Mouse (Mus musculus): ENCODE measurements around the gene Pyroxd1.
A peak's percentile ranks its signal among the peaks of the same experiment; 100 is the strongest.

The Pyroxd1 gene

GRCm38 (mm10) chr6:142378576-142379330 lies 33.3 kb downstream of the Pyroxd1 start:
- DNase-seq, result no peak

- no peak for DNase-seq
These were observed 34.5 kb downstream of the Pyroxd1 start for GRCm38 (mm10) chr6:142379961-142380360.

- DNase-seq, result no peak
These were observed 36.2 kb downstream of the Pyroxd1 start for GRCm38 (mm10) chr6:142381615-142382014.

GRCm38 (mm10) chr6:142384521-142384920 lies 39.1 kb downstream of the Pyroxd1 start:
- DNase-seq, result no peak

DNA sequence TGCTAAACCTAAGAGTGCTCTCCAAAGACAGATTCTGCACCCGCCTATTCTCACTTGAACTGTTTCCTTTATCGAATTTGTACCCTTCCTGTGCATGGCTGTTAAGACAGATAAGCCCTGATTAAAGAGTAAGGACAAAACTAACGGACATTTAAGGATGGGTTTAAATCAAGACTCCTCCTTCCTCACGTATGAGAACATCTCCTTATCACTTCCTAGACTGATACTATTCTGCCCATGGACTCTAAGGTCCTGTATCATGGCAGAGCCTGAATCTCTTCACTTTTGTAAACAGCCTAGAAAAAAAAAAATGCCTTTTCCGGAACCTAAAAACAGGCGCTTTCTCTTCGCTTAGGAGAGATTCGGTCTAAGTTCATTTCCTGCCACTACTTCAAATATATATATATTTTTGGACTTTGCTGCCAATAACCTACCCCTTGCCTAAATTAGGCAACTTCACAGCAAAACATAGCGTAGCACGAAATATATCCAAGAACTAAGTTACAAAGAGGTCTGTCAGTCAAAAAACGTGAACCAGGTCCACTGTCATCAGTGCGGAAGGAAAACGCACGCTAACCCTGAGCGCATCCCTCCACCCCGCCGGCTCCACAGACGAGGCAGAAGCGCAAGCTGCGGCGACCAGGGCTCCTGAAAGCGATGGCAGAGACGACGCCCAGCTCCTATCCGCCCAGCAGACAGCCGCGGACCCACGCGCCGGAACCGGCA lies 41.0 kb downstream of the Pyroxd1 start:
- DNase-seq, result no peak

GRCm38 (mm10) chr6:142387011-142387754 lies 41.7 kb downstream of the Pyroxd1 start, which contains the start of the genes Recql and Golt1b:
Recql (minus strand) TSS chr6:142387087.
Golt1b (plus strand) TSS chr6:142387221.
- DNase-seq, result peak; percentile 100

GRCm38 (mm10) chr6:142387755-142388271 lies 42.4 kb downstream of the Pyroxd1 start:
- DNase-seq, result no peak

DNA sequence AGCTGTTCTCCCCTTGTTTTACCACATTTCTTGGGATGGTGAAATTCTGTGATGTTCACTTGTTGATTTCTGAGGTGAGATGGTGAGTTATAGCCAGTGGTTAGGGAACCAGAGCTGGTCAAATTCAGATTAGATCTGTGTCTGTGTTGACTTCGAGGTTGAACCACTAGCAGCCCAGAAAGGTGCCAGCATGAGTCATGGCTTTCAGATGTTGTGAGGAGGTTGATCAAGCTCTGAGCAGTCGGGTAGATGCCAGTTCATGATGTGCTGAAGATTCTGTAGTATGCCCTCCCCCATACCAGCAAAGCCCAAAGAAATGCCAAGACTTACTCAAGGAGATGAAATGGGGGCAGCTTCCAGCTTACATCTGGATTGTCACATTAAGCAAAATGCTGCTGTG lies 43.6 kb downstream of the Pyroxd1 start:
- no peak for DNase-seq

DNA sequence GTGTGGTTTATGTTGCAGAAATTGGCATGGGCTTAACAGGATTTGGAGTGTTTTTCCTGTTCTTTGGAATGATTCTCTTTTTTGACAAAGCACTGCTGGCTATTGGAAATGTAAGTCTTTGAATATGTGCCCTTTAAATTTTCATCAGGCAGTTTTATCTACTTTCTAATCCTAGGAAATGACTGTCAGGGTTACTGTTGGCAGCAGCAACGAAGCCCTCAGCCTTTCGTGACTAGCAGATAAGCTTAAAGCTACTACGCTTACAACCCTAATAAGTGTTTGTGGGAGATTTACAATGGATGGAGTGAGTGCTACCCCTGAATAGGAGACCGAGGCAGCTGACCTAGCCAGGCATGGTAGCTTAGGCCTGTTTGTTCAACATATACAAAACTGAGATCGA lies 46.9 kb downstream of the Pyroxd1 start:
- no peak for DNase-seq

- DNase-seq, result peak; percentile 16
These were observed 49.2 kb downstream of the Pyroxd1 start for GRCm38 (mm10) chr6:142394669-142395068.

DNA sequence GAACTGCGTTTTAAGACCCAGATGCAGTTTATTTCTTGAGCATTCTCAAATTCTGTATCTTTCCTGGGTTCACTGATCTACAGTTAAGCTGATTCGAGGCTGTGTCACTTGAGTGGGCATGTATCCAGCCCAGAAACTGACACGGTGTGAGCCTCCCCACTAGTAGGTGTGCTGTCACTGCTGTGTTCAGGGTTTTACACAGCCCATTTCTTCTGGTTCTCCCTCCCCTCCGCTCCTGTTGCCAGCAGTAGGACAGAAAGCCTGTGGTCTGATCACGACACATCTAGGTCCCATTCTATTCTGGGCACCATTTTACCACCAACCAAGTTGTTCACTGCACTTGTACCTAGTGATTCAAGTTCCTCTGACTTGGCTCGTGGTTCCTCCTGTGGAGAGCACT lies 50.3 kb downstream of the Pyroxd1 start:
- DNase-seq, result no peak

DNA sequence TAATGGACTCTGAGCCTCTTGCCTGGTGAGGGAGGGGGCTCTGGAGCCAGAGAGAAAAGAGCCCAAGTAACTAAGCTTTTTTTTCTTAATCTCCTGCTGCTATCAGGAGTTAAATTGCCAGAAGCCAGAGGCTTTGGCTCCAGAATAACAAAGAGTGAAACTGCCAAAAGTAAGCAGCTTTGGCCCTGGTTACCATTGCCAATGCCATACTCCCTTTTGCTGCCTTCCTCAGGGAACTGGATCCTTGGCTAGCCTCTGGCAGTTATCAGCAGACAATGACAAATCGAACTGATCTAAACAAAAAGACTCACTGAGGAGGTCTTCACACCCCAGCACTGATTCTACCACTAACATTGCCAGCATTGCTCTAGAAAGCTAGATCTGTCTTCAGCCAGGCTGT lies 65.7 kb downstream of the Pyroxd1 start:
- no peak for DNase-seq

Data from right cerebral cortex, postnatal 25 days (tissue).